Mouse (Mus musculus) small intestine, adult 2 months (tissue): Measurements from ENCODE around the gene Galntl5. TPM values are rescaled to one million over a fixed set of nuclear protein-coding genes. Genes with fewer than 3 reads are reported as not detected.

Source experiments
- H3K27ac ChIP-seq: fragments of 200-500 bp; 2 replicates; pipeline ENCODE4 v1.5.1; 2012; ENCODE audit warnings: low read depth, low read length, control low read depth, inconsistent platforms; ENCODE audit not compliant: insufficient read depth
- H3K27me3 ChIP-seq: fragments of 200-500 bp; 2 replicates; pipeline ENCODE4 v1.6.1; 2012; ENCODE audit warnings: mild to moderate bottlenecking, moderate library complexity, low read length, inconsistent platforms; ENCODE audit not compliant: control insufficient read depth, insufficient read depth
- H3K36me3 ChIP-seq: fragments of 200-500 bp; 2 replicates; pipeline ENCODE4 v1.6.1; 2012; ENCODE audit warnings: mild to moderate bottlenecking, low read length, control low read depth, inconsistent platforms; ENCODE audit not compliant: control insufficient read depth, insufficient read depth
- H3K4me1 ChIP-seq: fragments of 200-500 bp; 2 replicates; pipeline ENCODE4 v1.6.1; 2012; ENCODE audit warnings: low read length, inconsistent platforms, mixed read lengths; ENCODE audit not compliant: control insufficient read depth, insufficient read depth, insufficient read length
- H3K4me3 ChIP-seq: fragments of 200-500 bp; 2 replicates; pipeline ENCODE4 v1.5.1; 2012; ENCODE audit warnings: low read depth, mild to moderate bottlenecking, control low read depth, inconsistent platforms, low read length, moderate library complexity
- CTCF ChIP-seq: fragments of 200-500 bp; IDR thresholded peaks from 2 replicates; pipeline ENCODE4 v1.5.1; 2012; ENCODE audit warnings: low read depth, mild to moderate bottlenecking, control low read depth, inconsistent platforms, low read length, moderate library complexity, mixed read lengths; ENCODE audit not compliant: insufficient replicate concordance, insufficient read length; ENCODE audit errors: extremely low read depth
- POLR2A ChIP-seq: fragments of 200-500 bp; IDR thresholded peaks from 2 replicates; pipeline ENCODE4 v1.6.1; 2012; ENCODE audit warnings: low read depth, mild to moderate bottlenecking, control low read depth, inconsistent platforms, low read length, moderate library complexity
- WGBS: fragments of 180-500 bp; shearing (Covaris S2); methylation state at CpG from one replicate; pipeline ENCODE4 v1.1.7; 2018; 5-methylcytosine and 5-hydroxymethylcytosine counted together
- polyA plus RNA-seq: library from polyadenylated mRNA; depleted of rRNA; stranded (reverse); fragments of >200 nt; gene quantifications from 2 replicates; pipeline ENCODE4 v1.2.3, GENCODE M21; 2012; rRNA removed

The Galntl5 gene
- not detected in 2 replicates for polyA plus RNA-seq

DNA sequence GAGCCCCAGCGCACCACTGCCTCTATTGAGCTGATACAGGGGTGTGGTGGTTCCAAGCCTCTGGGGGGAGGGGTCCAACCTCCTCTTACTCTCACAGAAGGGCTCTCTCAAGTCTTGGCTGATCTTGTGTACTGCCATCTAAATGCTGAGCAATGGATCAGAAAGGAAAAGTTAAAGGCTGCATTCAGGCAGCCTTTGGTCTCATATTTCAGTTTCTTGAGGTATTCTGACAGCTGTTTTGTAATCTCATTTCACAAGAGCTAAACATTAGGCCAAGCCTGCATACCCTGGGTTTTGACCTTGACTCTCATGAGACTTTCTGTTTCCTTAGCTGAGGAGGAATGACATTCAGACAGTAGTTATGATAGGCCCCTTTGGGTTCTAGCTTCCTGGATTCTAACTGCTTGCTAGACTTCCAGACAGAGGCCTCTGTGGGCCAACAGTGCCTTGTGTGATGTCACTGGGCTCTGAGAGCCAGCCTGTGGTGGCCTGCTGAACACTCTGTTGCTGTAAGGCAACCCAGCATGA is at the start of gene Galntl5:
Gene Galntl5, plus strand, starts transcription at position 457 of the 528 bp plus-strand sequence.
- Histone ChIP-seq H3K4me1 (no peaks in the 10 kb centered on the region), H3K27ac (no peak within 1 kb of the TSS), H3K36me3 (no peaks in the 10 kb centered on the region), H3K27me3 (no peaks in the 10 kb centered on the region), H3K4me3 (no peak within 1 kb of the TSS)
- TF ChIP-seq CTCF (no peak), POLR2A (no peak)
- WGBS = 85% methylated on average over 1 of the region's 1 CpGs

DNA sequence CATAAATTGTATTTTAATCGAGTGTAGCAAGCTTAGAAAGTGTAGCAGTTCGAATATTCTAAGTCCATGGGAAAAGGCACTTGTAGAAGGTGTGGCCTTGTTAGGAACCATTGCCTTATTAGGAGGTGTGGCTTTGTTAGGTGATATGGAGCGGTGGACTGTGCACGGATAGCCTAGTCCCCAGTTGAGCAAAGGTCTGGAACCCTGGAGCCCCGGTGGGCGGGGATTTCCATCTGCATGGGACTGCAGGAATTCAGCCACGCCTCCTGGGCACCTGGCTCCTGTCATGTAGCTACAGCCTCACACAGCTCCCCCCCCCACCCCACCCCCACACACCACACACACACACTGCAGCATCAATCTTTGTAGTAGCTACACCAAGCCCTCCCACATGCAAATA is 34.6 kb upstream of the Galntl5 start:
- no peaks in the 10 kb centered on the region for H3K27me3 ChIP-seq
- H3K4me1 ChIP-seq = 0 out of 2 replicates have a peak, but pooled peaks cover 3% of the 10 kb centered on the region
- H3K27ac ChIP-seq = no peak overlapping the region
- no peaks in the 10 kb centered on the region for H3K36me3 ChIP-seq
- no peak for TF ChIP-seq CTCF
- TF ChIP-seq POLR2A = no peak
- 35% methylated on average over 7 of the region's 7 CpGs for WGBS
- H3K4me3 ChIP-seq = no peak overlapping the region

DNA sequence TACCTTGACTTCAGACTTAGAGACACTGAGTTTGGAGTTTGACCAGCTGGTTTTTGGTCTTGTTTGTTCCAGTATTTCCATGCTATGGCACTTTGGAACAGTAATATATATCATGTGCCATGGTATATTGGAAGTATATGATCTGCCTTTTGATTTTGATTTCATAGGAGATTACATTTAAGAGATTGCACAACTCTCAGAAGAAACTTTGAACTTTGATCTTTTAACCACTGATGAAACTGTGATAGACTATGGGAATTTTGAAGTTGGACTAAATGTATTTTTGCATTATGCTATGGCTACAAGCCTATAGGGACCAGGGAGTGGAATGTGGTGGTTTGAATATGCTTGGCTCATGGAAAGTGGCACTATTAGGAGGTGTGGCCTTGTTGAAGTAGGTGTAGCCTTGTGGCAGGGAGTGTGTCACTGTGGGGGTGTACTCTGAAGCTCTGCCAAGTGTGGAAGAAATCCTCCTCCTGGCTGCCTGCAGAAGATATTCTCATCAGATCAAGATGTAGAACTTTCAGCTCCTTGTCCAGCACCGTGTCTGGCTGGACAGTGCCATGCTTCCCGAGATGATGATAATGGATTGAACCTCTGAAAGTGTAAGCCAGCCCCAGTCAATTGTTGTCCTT is 31.8 kb upstream of the Galntl5 start:
- 56% methylated on average over 2 of the region's 2 CpGs for WGBS
- H3K27ac ChIP-seq = no peak overlapping the region
- no peaks in the 10 kb centered on the region for H3K27me3 ChIP-seq
- no peak overlapping the region for H3K4me3 ChIP-seq
- no peaks in the 10 kb centered on the region for H3K36me3 ChIP-seq
- H3K4me1 ChIP-seq = 0 out of 2 replicates have a peak, but pooled peaks cover 3% of the 10 kb centered on the region
- no peak for TF ChIP-seq POLR2A

DNA sequence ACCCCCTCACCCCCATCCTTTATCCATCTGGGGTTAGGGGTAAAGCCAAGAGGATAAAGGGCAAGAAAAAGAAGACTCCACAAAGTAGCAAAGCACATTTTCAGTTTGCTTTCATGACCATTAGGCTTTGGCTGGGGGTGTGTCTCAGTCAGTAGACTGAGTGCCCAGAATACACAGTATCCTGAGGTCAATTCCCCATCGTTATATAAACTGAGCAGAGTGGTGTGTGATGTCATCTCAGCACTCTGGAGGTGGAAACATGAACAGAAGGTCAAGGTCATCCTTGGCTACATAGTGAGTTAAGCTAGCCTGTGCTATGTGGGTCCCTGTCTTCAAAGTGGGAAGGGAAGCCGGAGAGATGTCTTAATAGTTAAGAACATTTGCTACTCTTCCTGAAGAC is 27.8 kb upstream of the Galntl5 start:
- H3K27ac ChIP-seq = no peak overlapping the region
- H3K4me3 ChIP-seq = no peak overlapping the region
- TF ChIP-seq CTCF (no peak), POLR2A (no peak)
- no peaks in the 10 kb centered on the region for H3K4me1 ChIP-seq
- H3K27me3 ChIP-seq = no peaks in the 10 kb centered on the region
- 59% methylated on average over 2 of the region's 2 CpGs for WGBS
- no peaks in the 10 kb centered on the region for H3K36me3 ChIP-seq

DNA sequence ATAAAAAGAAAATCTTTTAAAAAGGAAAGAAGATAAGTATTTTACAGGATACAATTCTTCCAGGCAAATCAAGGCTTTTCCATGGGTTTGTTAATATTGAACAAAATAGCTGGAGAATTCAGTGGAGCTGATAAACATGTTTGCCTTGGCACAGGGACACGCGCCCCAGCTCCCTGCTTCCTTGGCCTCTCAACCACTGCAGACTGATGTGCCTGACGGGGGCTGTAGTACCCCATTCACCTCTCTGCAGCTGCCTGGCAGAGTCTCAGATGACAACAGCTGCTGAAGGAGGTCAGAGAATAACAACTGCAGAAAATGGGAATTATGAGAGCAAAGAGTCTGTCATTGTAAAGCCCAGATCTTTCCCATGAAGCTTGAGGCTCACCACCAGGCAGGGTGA is 27.3 kb upstream of the Galntl5 start:
- Histone ChIP-seq H3K36me3 (no peaks in the 10 kb centered on the region), H3K4me3 (no peak overlapping the region), H3K27me3 (no peaks in the 10 kb centered on the region), H3K27ac (no peak overlapping the region), H3K4me1 (no peaks in the 10 kb centered on the region)
- TF ChIP-seq CTCF (no peak), POLR2A (no peak)
- 26% methylated on average over 3 of the region's 3 CpGs for WGBS

DNA sequence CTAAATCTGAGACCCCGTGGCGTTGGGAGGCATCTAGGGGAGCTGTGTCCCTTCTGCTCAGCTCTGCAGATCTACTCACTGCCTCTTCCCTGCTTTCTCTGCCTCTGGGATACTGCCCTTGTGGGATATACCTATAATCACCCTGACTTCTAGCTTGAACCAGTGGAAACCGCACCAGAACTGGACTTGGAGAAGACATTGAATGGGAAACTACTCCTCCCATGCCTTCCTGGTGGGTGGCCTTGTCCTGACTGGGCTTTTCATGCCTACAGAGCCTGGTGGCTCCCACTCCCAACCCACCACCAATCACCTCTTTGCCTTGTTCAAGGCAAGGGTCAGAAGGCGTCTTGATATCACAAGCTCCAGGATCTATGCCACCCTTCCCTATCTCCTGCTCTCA is 26.4 kb upstream of the Galntl5 start:
- Histone ChIP-seq H3K36me3 (no peaks in the 10 kb centered on the region), H3K4me1 (no peaks in the 10 kb centered on the region), H3K27me3 (no peaks in the 10 kb centered on the region), H3K4me3 (no peak overlapping the region), H3K27ac (no peak overlapping the region)
- WGBS = 84% methylated on average over 4 of the region's 4 CpGs
- TF ChIP-seq POLR2A (no peak), CTCF (no peak)

DNA sequence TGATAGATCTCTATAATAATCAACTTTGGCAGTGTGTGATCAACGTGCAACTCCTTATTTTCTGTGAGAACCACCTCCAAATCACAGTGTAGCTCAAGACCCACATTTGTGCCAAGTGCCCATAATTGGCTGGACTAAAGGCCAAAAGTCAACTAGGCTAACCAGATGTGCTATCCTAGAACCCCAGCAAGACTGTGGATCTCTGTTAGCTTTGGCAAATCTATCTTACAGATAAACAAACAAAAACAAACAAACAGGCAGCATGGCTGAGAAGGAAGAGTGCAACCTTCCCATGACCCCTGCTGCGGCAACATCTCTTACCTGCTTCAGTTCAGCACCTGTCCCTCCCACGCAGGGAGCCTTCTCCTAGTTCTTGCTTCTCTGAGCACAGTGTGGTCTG is 25.9 kb upstream of the Galntl5 start:
- WGBS = 68% methylated on average over 3 of the region's 3 CpGs

More for the DNA sequence above, 25.9 kb upstream of the Galntl5 start:
- no peak overlapping the region for H3K27ac ChIP-seq
- H3K4me1 ChIP-seq = no peaks in the 10 kb centered on the region
- no peak overlapping the region for H3K4me3 ChIP-seq
- H3K36me3 ChIP-seq = no peaks in the 10 kb centered on the region
- TF ChIP-seq POLR2A (no peak), CTCF (no peak)
- H3K27me3 ChIP-seq = no peaks in the 10 kb centered on the region
